Mouse (Mus musculus) megakaryocyte, embryonic 14.5 days (primary cell): ENCODE measurements around the gene Stim1.

Experiments
- FLI1 ChIP-seq: IDR thresholded peaks from 2 replicates; pipeline ENCODE4 v1.6.1; 2012; ENCODE audit warnings: low read length, inconsistent platforms, mixed read lengths
- GATA1 ChIP-seq: IDR thresholded peaks from 3 replicates; pipeline ENCODE4 v1.6.1; 2012; ENCODE audit warnings: mixed read lengths, low read length, inconsistent platforms, borderline replicate concordance

DNA sequence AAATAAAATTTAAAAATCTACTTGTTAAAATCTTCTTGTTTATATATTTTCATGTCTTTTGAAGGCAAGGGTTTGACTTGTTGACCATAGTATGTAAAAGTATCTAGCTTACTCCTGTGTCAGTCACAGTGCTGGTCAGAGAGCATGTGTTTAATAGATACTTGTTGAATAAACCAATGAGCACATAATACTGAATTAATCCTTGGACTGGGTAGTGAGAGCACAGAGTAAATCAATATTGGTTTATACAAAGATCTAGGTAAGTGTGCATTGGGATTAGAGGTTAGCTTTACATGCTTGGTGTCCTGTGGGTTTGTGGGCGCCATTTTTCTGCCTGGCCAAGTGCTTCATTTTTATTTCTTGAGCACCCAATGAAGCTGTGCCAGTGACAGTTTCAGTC lies 13.8 kb downstream of the Stim1 start:
- TF ChIP-seq GATA1: no peak
- TF ChIP-seq FLI1: no peak
